Mouse (Mus musculus) kidney, postnatal 0 days (tissue): Measurements from ENCODE around the gene Adm2. TPM values are rescaled to one million over a fixed set of nuclear protein-coding genes. Genes with fewer than 3 reads are reported as not detected.

ENCODE experiments used
- ATAC-seq: fragments of 200-750 bp; cut with Nextera tagmentation; replicated peaks from 2 replicates; pipeline ENCODE4 v1.8.0; 2017; ENCODE audit warnings: low read depth, moderate number of reproducible peaks, moderate TSS enrichment, moderate library complexity; ENCODE audit not compliant: low FRiP score
- DNase-seq: peaks from one replicate; pipeline ENCODE4 v3.0.0-alpha.2; 2016; ENCODE audit warnings: low spot score
- H3K27ac ChIP-seq: fragments of 300-500 bp; sonication (generic); 2 replicates; pipeline ENCODE4 v1.5.1; 2014; ENCODE audit warnings: mild to moderate bottlenecking
- H3K27me3 ChIP-seq: fragments of 300-500 bp; sonication (generic); 2 replicates; pipeline ENCODE4 v1.6.1; 2014; ENCODE audit warnings: low read length, mixed read lengths; ENCODE audit not compliant: insufficient read depth
- H3K36me3 ChIP-seq: fragments of 300-500 bp; sonication (generic); 2 replicates; pipeline ENCODE4 v1.6.1; 2014; ENCODE audit warnings: low read length, mixed read lengths; ENCODE audit not compliant: insufficient read depth
- H3K4me1 ChIP-seq: fragments of 300-500 bp; sonication (generic); replicated peaks from 2 replicates; pipeline ENCODE4 v1.6.1; 2014; ENCODE audit warnings: antibody characterized with exemption, low read length, mixed read lengths; ENCODE audit not compliant: insufficient read depth
- H3K4me2 ChIP-seq: fragments of 300-500 bp; sonication (generic); 2 replicates; pipeline ENCODE4 v1.6.1; 2014; ENCODE audit warnings: mild to moderate bottlenecking, low read length, moderate library complexity, mixed read lengths
- H3K4me3 ChIP-seq: fragments of 300-500 bp; sonication (generic); replicated peaks from 2 replicates; pipeline ENCODE4 v1.5.1; 2014; ENCODE audit warnings: low read depth, low read length
- H3K9ac ChIP-seq: fragments of 300-500 bp; sonication (generic); 2 replicates; pipeline ENCODE4 v1.6.1; 2014; ENCODE audit warnings: low read depth, low read length
- H3K9me3 ChIP-seq: fragments of 300-500 bp; sonication (generic); replicated peaks from 2 replicates; pipeline ENCODE4 v1.6.1; 2016; ENCODE audit warnings: low read length, inconsistent platforms, mixed read lengths
- CTCF ChIP-seq: IDR thresholded peaks from 2 replicates; pipeline ENCODE4 v1.5.1; 2016; ENCODE audit warnings: antibody characterized with exemption, low read depth, mild to moderate bottlenecking, moderate library complexity
- WGBS: fragments of 180-500 bp; shearing (Covaris S2); extraction: QIAGEN DNeasy Blood & Tissue Kit; methylation state at CpG from one replicate; pipeline ENCODE4 v1.1.7; 2014; 5-methylcytosine and 5-hydroxymethylcytosine counted together
- polyA plus RNA-seq: library from polyadenylated mRNA; unstranded; fragments of >200 nt; fragmentation: Nextera tagmentation; extraction: Ambion mirVana; gene quantifications from 2 replicates; pipeline ENCODE4 v1.2.1, GENCODE M21; 2015

The Adm2 gene
- polyA plus RNA-seq, 1 experiment from 2014 or later, result 1.5 TPM

- no peaks in the 10 kb centered on the region for H3K27me3 ChIP-seq
- no peaks in the 10 kb centered on the region for H3K9me3 ChIP-seq
- no peak for DNase-seq
- no peak overlapping the region for H3K4me3 ChIP-seq
- H3K4me2 ChIP-seq, result no peak overlapping the region
- H3K36me3 ChIP-seq, result no peaks in the 10 kb centered on the region
- no peak overlapping the region for H3K9ac ChIP-seq
- no peak for TF ChIP-seq CTCF
- H3K4me1 ChIP-seq, result no peaks in the 10 kb centered on the region
- WGBS, result 88% methylated on average over 2 of the region's 2 CpGs
- ATAC-seq, result no peak
- H3K27ac ChIP-seq, result no peak overlapping the region
These were observed 17.2 kb downstream of the Adm2 start for GRCm38 (mm10) chr15:89339696-89340095.

GRCm38 (mm10) chr15:89340136-89340535 is 17.6 kb downstream of the Adm2 start:
- WGBS, result 83% methylated on average over 3 of the region's 3 CpGs
- TF ChIP-seq CTCF, result no peak

GRCm38 (mm10) chr15:89341678-89342077 is 19.2 kb downstream of the Adm2 start:
- no peak overlapping the region for H3K4me2 ChIP-seq
- ATAC-seq (no peak), DNase-seq (no peak)
- no peak overlapping the region for H3K9ac ChIP-seq
- no peaks in the 10 kb centered on the region for H3K27me3 ChIP-seq
- no peak overlapping the region for H3K4me3 ChIP-seq
- no peaks in the 10 kb centered on the region for H3K4me1 ChIP-seq
- peak; percentile 24; the same call in 1 of the 2 replicates for TF ChIP-seq CTCF
- H3K9me3 ChIP-seq, result no peaks in the 10 kb centered on the region
- H3K27ac ChIP-seq, result no peak overlapping the region
- no peaks in the 10 kb centered on the region for H3K36me3 ChIP-seq
- WGBS, result 19% methylated on average over 1 of the region's 1 CpGs

More at GRCm38 (mm10) chr15:89340136-89340535, 17.6 kb downstream of the Adm2 start:
- H3K4me1 ChIP-seq, result no peaks in the 10 kb centered on the region
- H3K9ac ChIP-seq, result no peak overlapping the region
- DNase-seq, result no peak
- H3K4me2 ChIP-seq, result no peak overlapping the region
- H3K4me3 ChIP-seq, result no peak overlapping the region
- no peaks in the 10 kb centered on the region for H3K9me3 ChIP-seq
- H3K27me3 ChIP-seq, result no peaks in the 10 kb centered on the region
- ATAC-seq, result no peak
- H3K27ac ChIP-seq, result no peak overlapping the region
- H3K36me3 ChIP-seq, result no peaks in the 10 kb centered on the region

GRCm38 (mm10) chr15:89343325-89343724 is 20.8 kb downstream of the Adm2 start:
- ATAC-seq, result no peak
- peak; percentile 50 for TF ChIP-seq CTCF
- no peak for DNase-seq
- 90% methylated on average over 3 of the region's 3 CpGs for WGBS
- Histone ChIP-seq H3K27ac (no peak overlapping the region), H3K36me3 (no peaks in the 10 kb centered on the region), H3K4me2 (no peak overlapping the region), H3K9me3 (no peaks in the 10 kb centered on the region), H3K27me3 (no peaks in the 10 kb centered on the region), H3K4me1 (no peaks in the 10 kb centered on the region), H3K4me3 (no peak overlapping the region), H3K9ac (no peak overlapping the region)

- ATAC-seq, result no peak
- TF ChIP-seq CTCF, result no peak
- H3K27me3 ChIP-seq, result no peaks in the 10 kb centered on the region
These were observed 27.9 kb downstream of the Adm2 start for GRCm38 (mm10) chr15:89350447-89350846.

GRCm38 (mm10) chr15:89351302-89351701 is 28.8 kb downstream of the Adm2 start:
- Histone ChIP-seq H3K9me3 (no peaks in the 10 kb centered on the region), H3K27ac (no peak overlapping the region), H3K4me1 (no peaks in the 10 kb centered on the region; the same call in 1 of the 2 replicates), H3K4me2 (no peak overlapping the region), H3K9ac (no peak overlapping the region), H3K27me3 (no peaks in the 10 kb centered on the region), H3K4me3 (no peak overlapping the region), H3K36me3 (peaks cover 31% of the 10 kb centered on the region)
- no peak for DNase-seq
- no peak for TF ChIP-seq CTCF
- 92% methylated on average over 15 of the region's 15 CpGs for WGBS
- ATAC-seq, result no peak

More at GRCm38 (mm10) chr15:89350447-89350846, 27.9 kb downstream of the Adm2 start:
- Histone ChIP-seq H3K27ac (no peak overlapping the region), H3K4me2 (no peak overlapping the region), H3K4me3 (no peak overlapping the region), H3K9me3 (no peaks in the 10 kb centered on the region), H3K36me3 (peaks cover 31% of the 10 kb centered on the region), H3K4me1 (no peaks in the 10 kb centered on the region; the same call in 1 of the 2 replicates), H3K9ac (no peak overlapping the region)
- WGBS, result 74% methylated on average over 5 of the region's 5 CpGs
- DNase-seq, result peak; percentile 22

- WGBS, result 94% methylated on average over 14 of the region's 14 CpGs
- Histone ChIP-seq H3K4me3 (no peak overlapping the region), H3K9ac (no peak overlapping the region), H3K4me1 (no peaks in the 10 kb centered on the region; the same call in 1 of the 2 replicates), H3K4me2 (no peak overlapping the region), H3K27ac (no peak overlapping the region), H3K36me3 (peaks cover 31% of the 10 kb centered on the region), H3K9me3 (no peaks in the 10 kb centered on the region), H3K27me3 (no peaks in the 10 kb centered on the region)
- TF ChIP-seq CTCF, result no peak
- ATAC-seq (no peak), DNase-seq (no peak)
These were observed 29.5 kb downstream of the Adm2 start for GRCm38 (mm10) chr15:89352054-89352453.
